Mouse (Mus musculus): ENCODE results near the gene 1700018B08Rik. TPM values are rescaled to one million over a fixed set of nuclear protein-coding genes. Genes with fewer than 3 reads are reported as not detected.

1700018B08Rik gene
- not detected for polyA plus RNA-seq (2012; fragmentation: generic; extraction: Trizol)
- long read RNA-seq, experiment 1: 0 reads
- long read RNA-seq, experiment 2: 0 reads

DNA sequence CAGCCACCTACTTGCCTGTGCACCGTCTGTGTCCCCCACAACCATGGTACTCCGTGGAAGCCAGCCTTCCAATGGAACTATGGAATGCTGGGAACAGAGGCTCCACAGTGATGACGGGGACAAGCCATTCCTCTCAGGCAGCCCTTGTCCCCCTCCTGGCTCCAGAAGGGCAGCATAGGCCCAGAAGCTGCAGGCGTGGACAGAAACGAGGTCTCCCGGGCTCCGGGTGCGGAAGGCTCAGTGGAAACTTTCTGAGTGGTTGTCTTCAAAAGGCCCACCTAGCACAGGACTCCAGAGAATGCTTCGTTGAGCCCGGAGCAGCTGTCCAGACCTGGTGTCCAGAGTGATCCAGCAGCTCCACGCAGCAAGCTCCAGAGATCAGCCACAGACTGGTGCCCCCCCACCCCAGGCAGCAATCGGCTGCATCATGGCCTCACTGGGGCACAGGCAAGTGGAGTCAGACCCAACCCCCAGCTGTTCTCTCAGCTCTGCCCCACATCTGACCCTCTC, at the start of gene 1700018B08Rik:
TSS of gene 1700018B08Rik (minus strand) at position 45 of the 510 bp plus-strand sequence.
- Histone ChIP-seq H3K4me3 (ENCODE audit: insufficient read depth, poor library complexity, severe bottlenecking) (no peak within 1 kb of the TSS), H3K79me2 (ENCODE audit: control insufficient read depth, insufficient read depth) (no peaks in the 10 kb centered on the region), H3K79me3 (ENCODE audit: low read depth) (no peaks in the 10 kb centered on the region), H3K27me3 (ENCODE audit: control insufficient read depth, insufficient read depth, insufficient read length) (peaks cover 31% of the 10 kb centered on the region), H3ac (ENCODE audit: control insufficient read depth, insufficient read length, low read depth) (no peak within 1 kb of the TSS), H3K36me3 (ENCODE audit: control insufficient read depth, insufficient read depth) (no peaks in the 10 kb centered on the region)
- TF ChIP-seq CTCF (IDR thresholded peaks at IDR 0.05; ENCODE audit: control insufficient read depth, insufficient read depth, insufficient read length): no peak

DNA sequence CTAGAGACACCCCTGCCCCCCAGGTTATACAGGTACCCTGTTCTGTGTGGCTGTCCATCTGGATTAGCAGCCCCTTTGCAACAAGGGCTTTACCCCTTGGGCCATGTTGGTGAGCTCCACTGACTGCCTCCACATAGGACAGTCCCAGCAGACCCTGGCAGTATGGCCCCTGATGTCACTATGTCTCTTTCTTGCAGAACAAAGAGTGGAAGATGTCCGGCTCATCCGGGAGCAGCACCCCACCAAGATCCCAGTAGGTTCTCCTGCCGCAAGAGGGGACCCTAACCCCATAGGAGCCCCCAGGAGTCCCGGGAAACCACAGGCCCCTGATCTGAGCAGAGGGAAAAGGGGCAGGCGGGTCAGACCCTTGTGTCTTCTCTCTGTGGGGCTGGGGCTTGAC, 49.2 kb upstream of the 1700018B08Rik start:
- Histone ChIP-seq H3K79me3 (ENCODE audit: low read depth) (peaks cover 23% of the 10 kb centered on the region), H3K79me2 (ENCODE audit: control insufficient read depth, insufficient read depth) (peaks cover 33% of the 10 kb centered on the region), H3ac (ENCODE audit: control insufficient read depth, insufficient read length, low read depth) (no peak overlapping the region), H3K4me3 (ENCODE audit: insufficient read depth, poor library complexity, severe bottlenecking) (no peak overlapping the region), H3K36me3 (ENCODE audit: control insufficient read depth, insufficient read depth) (peaks cover 34% of the 10 kb centered on the region), H3K27me3 (ENCODE audit: control insufficient read depth, insufficient read depth, insufficient read length) (no peaks in the 10 kb centered on the region)
- no peak for TF ChIP-seq CEBPB (IDR thresholded peaks at IDR 0.05; ENCODE audit: low read depth)
- TF ChIP-seq MYOG (IDR thresholded peaks at IDR 0.05; ENCODE audit: control insufficient read depth, extremely low read depth, insufficient read length): no peak
- TF ChIP-seq USF1 (IDR thresholded peaks at IDR 0.05; ENCODE audit: low read depth): no peak
- no peak for TF ChIP-seq CTCF (IDR thresholded peaks at IDR 0.05; ENCODE audit: control insufficient read depth, insufficient read depth, insufficient read length)

DNA sequence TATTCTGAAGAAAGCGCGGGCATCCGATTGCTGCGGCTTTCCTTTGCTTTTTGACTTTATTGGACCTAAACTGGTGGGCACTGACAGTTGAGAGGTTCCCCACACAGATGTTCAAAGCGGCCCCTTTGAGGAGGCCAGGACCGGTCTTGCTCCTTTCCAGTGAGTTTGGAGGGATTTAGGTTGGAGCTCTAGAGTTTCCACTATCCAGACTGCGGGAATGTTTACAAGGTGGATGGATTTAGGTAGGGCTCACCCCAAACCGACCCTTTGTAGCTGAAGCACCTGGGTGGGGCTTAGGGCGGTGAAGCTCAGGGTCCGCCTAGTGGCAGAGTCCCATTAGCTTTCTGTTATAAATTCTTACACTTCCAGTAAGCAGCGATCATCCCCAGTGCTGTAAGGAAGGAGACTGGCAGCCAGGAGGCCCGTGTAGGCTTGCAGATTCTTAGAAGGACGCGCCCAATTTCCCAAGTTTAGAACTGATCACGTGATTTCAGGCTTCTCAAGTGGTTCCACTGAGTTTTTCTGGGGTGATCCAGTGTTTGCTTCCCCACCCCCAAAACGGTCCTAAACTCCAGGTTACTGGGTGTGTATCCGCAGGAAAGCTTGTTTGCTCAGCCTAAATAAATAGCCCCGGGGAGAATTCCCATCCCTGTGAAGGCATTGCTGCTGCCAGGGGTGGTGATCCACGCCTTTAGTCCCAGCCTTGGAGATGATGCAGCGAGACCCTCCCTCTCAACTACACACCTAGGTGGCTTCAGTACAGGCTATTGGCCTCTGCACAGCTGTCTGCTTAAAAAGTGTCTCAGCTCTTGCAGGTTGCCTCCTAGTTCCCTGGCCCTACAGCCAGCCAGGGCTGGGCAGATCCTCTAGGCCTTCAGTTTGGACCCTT, 47.3 kb upstream of the 1700018B08Rik start:
- Histone ChIP-seq H3ac (ENCODE audit: control insufficient read depth, insufficient read length, low read depth) (peak overlapping the region; percentile 88), H3K79me3 (ENCODE audit: low read depth) (peaks cover 23% of the 10 kb centered on the region), H3K36me3 (ENCODE audit: control insufficient read depth, insufficient read depth) (peaks cover 21% of the 10 kb centered on the region), H3K4me3 (ENCODE audit: insufficient read depth, poor library complexity, severe bottlenecking) (peak overlapping the region; percentile 80), H3K27me3 (ENCODE audit: control insufficient read depth, insufficient read depth, insufficient read length) (no peaks in the 10 kb centered on the region), H3K79me2 (ENCODE audit: control insufficient read depth, insufficient read depth) (peaks cover 33% of the 10 kb centered on the region)
- peak; percentile 60 for TF ChIP-seq USF1 (IDR thresholded peaks at IDR 0.05; ENCODE audit: low read depth)
- no peak for TF ChIP-seq FOSL1 (IDR thresholded peaks at IDR 0.05; ENCODE audit: insufficient read depth, low read length, poor library complexity, severe bottlenecking)

GRCm38 (mm10) chr8:121590203-121591177, 46.4 kb upstream of the 1700018B08Rik start, which contains the start of gene Map1lc3b:
Gene Map1lc3b (plus strand): TSS chr8:121590361.
- peaks cover 23% of the 10 kb centered on the region for H3K79me3 ChIP-seq (ENCODE audit: low read depth)
- TF ChIP-seq MAX (IDR thresholded peaks at IDR 0.05) (peak; percentile 87), USF1 (IDR thresholded peaks at IDR 0.05; ENCODE audit: low read depth) (peak; percentile 76), CTCF (IDR thresholded peaks at IDR 0.05; ENCODE audit: control insufficient read depth, insufficient read depth, insufficient read length) (no peak)
- peaks cover 12% of the 10 kb centered on the region for H3K36me3 ChIP-seq (ENCODE audit: control insufficient read depth, insufficient read depth)
- H3K79me2 ChIP-seq (ENCODE audit: control insufficient read depth, insufficient read depth): peaks cover 33% of the 10 kb centered on the region
- no peaks in the 10 kb centered on the region for H3K27me3 ChIP-seq (ENCODE audit: control insufficient read depth, insufficient read depth, insufficient read length)
- peak within 1 kb of the TSS; percentile 80 for H3K4me3 ChIP-seq (ENCODE audit: insufficient read depth, poor library complexity, severe bottlenecking)
- H3ac ChIP-seq (ENCODE audit: control insufficient read depth, insufficient read length, low read depth): peak within 1 kb of the TSS; percentile 88

- peaks cover 33% of the 10 kb centered on the region for H3K79me2 ChIP-seq (ENCODE audit: control insufficient read depth, insufficient read depth)
- TF ChIP-seq MYOG (IDR thresholded peaks at IDR 0.05; ENCODE audit: control insufficient read depth, extremely low read depth, insufficient read length) (no peak), FOSL1 (IDR thresholded peaks at IDR 0.05; ENCODE audit: insufficient read depth, low read length, poor library complexity, severe bottlenecking) (no peak), CEBPB (IDR thresholded peaks at IDR 0.05; ENCODE audit: low read depth) (no peak), USF1 (IDR thresholded peaks at IDR 0.05; ENCODE audit: low read depth) (no peak), MYOD1 (IDR thresholded peaks at IDR 0.05; ENCODE audit: control insufficient read depth, insufficient read length, low read depth) (no peak), MAX (IDR thresholded peaks at IDR 0.05) (no peak), CTCF (IDR thresholded peaks at IDR 0.05; ENCODE audit: control insufficient read depth, insufficient read depth, insufficient read length) (no peak)
- H3ac ChIP-seq (ENCODE audit: control insufficient read depth, insufficient read length, low read depth): no peak overlapping the region
- no peaks in the 10 kb centered on the region for H3K27me3 ChIP-seq (ENCODE audit: control insufficient read depth, insufficient read depth, insufficient read length)
- H3K36me3 ChIP-seq (ENCODE audit: control insufficient read depth, insufficient read depth): peaks cover 3% of the 10 kb centered on the region
- H3K79me3 ChIP-seq (ENCODE audit: low read depth): peaks cover 23% of the 10 kb centered on the region
- H3K4me3 ChIP-seq (ENCODE audit: insufficient read depth, poor library complexity, severe bottlenecking): no peak overlapping the region
Measured at GRCm38 (mm10) chr8:121589205-121589726, 45.1 kb upstream of the 1700018B08Rik start.
